Mouse (Mus musculus): Measurements from ENCODE around the gene Grik5. TPM values are rescaled to one million over a fixed set of nuclear protein-coding genes. Genes with fewer than 3 reads are reported as not detected.
A peak's percentile ranks its signal among the peaks of the same experiment; 100 is the strongest.

Grik5 gene
- total RNA-seq, 2 experiments from 2014 or later: 5.8 to 7.6 TPM

- peak; percentile 79 to 88 for DNase-seq
- intact Hi-C loops (cut with DNase I): loop anchor here (2.0 kb wide), 1 partner anchor 74 kb away; no protein-coding TSS in a partner anchor
These were observed 107.1 kb downstream of the Grik5 start for GRCm38 (mm10) chr7:24964897-24965535.

DNA sequence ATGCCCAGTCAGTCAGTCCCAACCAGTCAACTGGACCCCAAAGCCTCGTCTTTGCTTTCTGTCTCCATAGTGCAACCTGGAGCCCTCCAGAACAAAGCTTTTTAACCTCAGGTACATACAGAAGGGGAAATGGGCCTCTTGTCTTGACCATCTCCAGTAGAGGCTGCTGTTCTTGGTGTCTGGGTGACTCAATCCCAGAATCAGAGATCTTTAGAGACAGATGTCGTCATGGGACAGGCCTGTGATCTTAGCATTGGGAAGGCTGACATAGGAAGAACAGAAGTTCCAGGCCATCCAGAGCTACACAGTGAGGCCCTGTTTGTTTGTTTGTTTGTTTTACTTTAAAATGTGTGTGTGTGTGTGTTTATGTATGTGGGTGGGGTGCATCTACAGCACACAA is 107.9 kb downstream of the Grik5 start:
- intact Hi-C loops (cut with DNase I): loop anchor here (2.0 kb wide), 1 partner anchor 73 kb away; no protein-coding TSS in a partner anchor
- DNase-seq: no peak

Small RNA genes lying within 50 kb of the gene (microRNA-seq; reads per million reads assigned to microRNA genes)
- gene Mir6537 (0 to 0.12 reads per million in 2 experiments), gene Mir7046 (0.54 to 10.5 reads per million in 2 experiments), gene Mir7047 (0.81 to 42.6 reads per million in 2 experiments)

Other genes starting within 250 kb of the Grik5 start
- gene Gm9844, start 210.1 kb downstream of the Grik5 start, total RNA-seq (2021): not detected
- not detected for gene Lypd4, start 202.4 kb downstream of the Grik5 start, total RNA-seq (2021)
- gene Dmrtc2, start 202.3 kb downstream of the Grik5 start, total RNA-seq (2021): not detected
- 100 to 1,000 TPM; 529 to 548 TPM for gene Rps19, start 188.0 kb downstream of the Grik5 start, total RNA-seq (2021)
- gene Cd79a, start 175.0 kb downstream of the Grik5 start, total RNA-seq (2021): 1 to 10 TPM; 1.3 to 1.5 TPM
- 10 to 100 TPM; 76.1 to 78.7 TPM for gene Arhgef1, start 169.4 kb downstream of the Grik5 start, total RNA-seq (2021)
- gene Gm4881, start 127.9 kb downstream of the Grik5 start, total RNA-seq (2021): not detected
- 100 to 1,000 TPM; 289 to 303 TPM for gene Rabac1, start 99.6 kb downstream of the Grik5 start, total RNA-seq (2021)
- gene Atp1a3, start 66.4 kb downstream of the Grik5 start, total RNA-seq (2021): under 1 TPM; 0.62 to 0.80 TPM
- gene Zfp574, start 221 bp upstream of the Grik5 start, total RNA-seq (2021): 10 to 100 TPM; 10.5 to 11.2 TPM
- gene Pou2f2, start 107.4 kb upstream of the Grik5 start, total RNA-seq (2021): under 1 TPM; 0.44 to 0.60 TPM
- gene Dedd2, start 148.3 kb upstream of the Grik5 start, total RNA-seq (2021): 10 to 100 TPM; 17.9 to 19.2 TPM
- gene Zfp526, start 149.1 kb upstream of the Grik5 start, total RNA-seq (2021): 1 to 10 TPM; 8.0 to 9.1 TPM
- 10 to 100 TPM; 58.6 to 66.6 TPM for gene Gsk3a, start 165.5 kb upstream of the Grik5 start, total RNA-seq (2021)
- gene Erf, start 178.4 kb upstream of the Grik5 start, total RNA-seq (2021): 10 to 100 TPM; 32.8 to 33.2 TPM
- 10 to 100 TPM; 71.2 to 78.7 TPM for gene Cic, start 195.4 kb upstream of the Grik5 start, total RNA-seq (2021)
- 1 to 10 TPM; 5.1 to 5.6 TPM for gene Pafah1b3, start 225.6 kb upstream of the Grik5 start, total RNA-seq (2021)
- not detected for gene Prr19, start 229.1 kb upstream of the Grik5 start, total RNA-seq (2021)
- gene Tmem145, start 233.8 kb upstream of the Grik5 start, total RNA-seq (2021): not detected
- 10 to 100 TPM; 26.7 to 29.6 TPM for gene Megf8, start 244.8 kb upstream of the Grik5 start, total RNA-seq (2021)

Data from heart, postnatal 14 days (tissue).